Mouse (Mus musculus) limb, embryonic 14.5 days (tissue): ENCODE results near the gene Aamdc. TPM values are rescaled to one million over a fixed set of nuclear protein-coding genes. Genes with fewer than 3 reads are reported as not detected.
A peak's percentile ranks its signal among the peaks of the same experiment; 100 is the strongest.

Source experiments
- ATAC-seq: fragments of 200-750 bp; cut with Nextera tagmentation; 2 replicates; pipeline ENCODE4 v1.8.0; 2017; ENCODE audit warnings: low read depth, moderate number of reproducible peaks, moderate TSS enrichment; ENCODE audit not compliant: low FRiP score
- DNase-seq: peaks from one replicate; pipeline ENCODE4 v3.0.0-alpha.2; 2015; ENCODE audit warnings: low spot score
- H3K27ac ChIP-seq: fragments of 300-500 bp; sonication (generic); replicated peaks from 2 replicates; pipeline ENCODE4 v1.5.1; 2014; ENCODE audit warnings: low read depth, mild to moderate bottlenecking, low read length, moderate library complexity, mixed read lengths
- H3K27me3 ChIP-seq: fragments of 300-500 bp; sonication (generic); 2 replicates; pipeline ENCODE4 v1.6.1; 2014; ENCODE audit warnings: low read length, mixed read lengths; ENCODE audit not compliant: control insufficient read depth, insufficient read depth
- H3K36me3 ChIP-seq: fragments of 300-500 bp; sonication (generic); 2 replicates; pipeline ENCODE4 v1.6.1; 2014; ENCODE audit warnings: mild to moderate bottlenecking, low read length, moderate library complexity, mixed read lengths; ENCODE audit not compliant: control insufficient read depth, insufficient read depth
- H3K4me1 ChIP-seq: fragments of 300-500 bp; sonication (generic); 2 replicates; pipeline ENCODE4 v1.6.1; 2014; ENCODE audit warnings: antibody characterized with exemption, low read length, mixed read lengths; ENCODE audit not compliant: control insufficient read depth, insufficient read depth
- H3K4me2 ChIP-seq: fragments of 300-500 bp; sonication (generic); replicated peaks from 2 replicates; pipeline ENCODE4 v1.6.1; 2014; ENCODE audit warnings: low read depth, mild to moderate bottlenecking, low read length, moderate library complexity; ENCODE audit not compliant: severe bottlenecking
- H3K4me3 ChIP-seq: fragments of 300-500 bp; sonication (generic); replicated peaks from 2 replicates; pipeline ENCODE4 v1.5.1; 2014; ENCODE audit warnings: low read length
- H3K9ac ChIP-seq: fragments of 300-500 bp; sonication (generic); 2 replicates; pipeline ENCODE4 v1.6.1; 2014; ENCODE audit warnings: mild to moderate bottlenecking, low read depth, low read length, moderate library complexity; ENCODE audit not compliant: severe bottlenecking
- H3K9me3 ChIP-seq: fragments of 300-500 bp; sonication (generic); 2 replicates; pipeline ENCODE4 v1.6.1; 2016; ENCODE audit warnings: low read length; ENCODE audit not compliant: control insufficient read depth
- POLR2A ChIP-seq: fragments of 200-500 bp; IDR thresholded peaks from 2 replicates; pipeline ENCODE4 v1.8.0; 2012; ENCODE audit warnings: inconsistent platforms, mild to moderate bottlenecking, moderate library complexity, borderline replicate concordance; ENCODE audit not compliant: insufficient read depth, insufficient read length; ENCODE audit errors: extremely low read depth
- WGBS: fragments of 180-500 bp; shearing (Covaris S2); extraction: QIAGEN DNeasy Blood & Tissue Kit; methylation state at CpG from one replicate; pipeline ENCODE4 v1.1.7; 2014; 5-methylcytosine and 5-hydroxymethylcytosine counted together
- polyA plus RNA-seq, 2 experiments: library from polyadenylated mRNA; depleted of rRNA in 1 of 2; stranded (reverse) in 1 of 2; unstranded in 1 of 2; fragments of >200 nt; fragmentation: Nextera tagmentation in 1 of 2; extraction: Ambion mirVana in 1 of 2; gene quantifications; 2 replicates each; pipeline versions ENCODE4 v1.2.1 to v1.2.3; 2012 to 2014

The Aamdc gene
- polyA plus RNA-seq (2012; rRNA removed) (41.1 and 57.3 TPM in 2 replicates), polyA plus RNA-seq (2014; fragmentation: Nextera tagmentation; extraction: Ambion mirVana) (81.0 and 85.1 TPM in 2 replicates)

DNA sequence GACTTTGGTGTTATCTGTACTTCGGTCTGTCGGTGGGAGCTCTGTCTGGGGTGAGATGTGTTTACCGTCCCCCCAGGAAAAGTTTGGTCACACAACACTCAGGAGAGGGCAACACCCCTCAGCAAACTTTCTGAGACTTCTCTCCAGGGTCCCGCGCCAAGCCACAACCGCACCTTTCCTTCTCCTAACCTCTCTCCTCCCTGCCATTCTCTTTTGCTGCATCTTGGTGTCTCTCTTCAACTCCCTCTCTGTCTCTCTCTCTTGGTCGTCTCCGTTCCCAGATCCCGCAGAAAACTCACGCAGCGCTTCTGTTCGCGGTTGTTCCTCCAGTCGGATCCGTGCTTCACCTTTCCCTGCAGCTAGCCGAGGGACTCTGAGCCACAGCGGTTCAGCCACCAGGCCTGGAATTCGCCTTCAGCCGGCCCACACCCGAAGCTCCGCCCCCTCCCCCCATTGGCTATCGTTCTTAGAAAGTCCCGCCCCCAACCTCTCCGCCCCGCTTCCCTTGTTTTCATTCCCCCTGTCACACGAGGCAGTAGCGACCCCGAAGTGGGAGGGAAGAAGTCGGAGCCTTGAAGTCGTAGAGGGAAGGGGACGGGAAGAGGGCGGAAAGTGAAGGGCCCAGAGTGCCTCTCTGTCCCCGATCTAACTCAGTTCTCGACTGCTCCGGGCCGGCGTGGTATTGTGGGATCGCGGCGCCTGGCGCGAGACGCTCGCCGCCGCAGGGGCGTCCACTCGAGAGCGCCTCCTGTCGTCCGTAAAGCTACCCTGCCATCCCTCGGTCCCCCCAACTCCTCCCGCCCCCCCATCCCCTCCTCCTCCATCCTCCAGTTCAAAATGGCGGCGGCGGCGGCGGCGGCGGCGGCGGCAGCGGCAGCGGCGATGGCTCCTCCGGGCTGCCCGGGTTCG lies at the start of gene Aamdc, which contains the start of gene Rsf1:
Gene Aamdc, minus strand, starts transcription at position 431 of the 909 bp plus-strand sequence.
Gene Rsf1, plus strand, starts transcription at position 823 of the 909 bp plus-strand sequence.
- Histone ChIP-seq H3K9me3 (no peaks in the 10 kb centered on the region), H3K27ac (peak within 1 kb of the TSS; percentile 98), H3K4me3 (peak within 1 kb of the TSS; percentile 100), H3K4me1 (peaks cover 7% of the 10 kb centered on the region; the same call in 1 of the 2 replicates), H3K36me3 (peaks cover 8% of the 10 kb centered on the region), H3K9ac (peak within 1 kb of the TSS; percentile 99), H3K4me2 (peak within 1 kb of the TSS; percentile 76), H3K27me3 (no peaks in the 10 kb centered on the region)
- 4% methylated on average over 61 of the region's 68 CpGs for WGBS
- DNase-seq (peak; percentile 96), ATAC-seq (peak; percentile 96)
- peak; percentile 90; the same call in 1 of the 2 replicates for TF ChIP-seq POLR2A

DNA sequence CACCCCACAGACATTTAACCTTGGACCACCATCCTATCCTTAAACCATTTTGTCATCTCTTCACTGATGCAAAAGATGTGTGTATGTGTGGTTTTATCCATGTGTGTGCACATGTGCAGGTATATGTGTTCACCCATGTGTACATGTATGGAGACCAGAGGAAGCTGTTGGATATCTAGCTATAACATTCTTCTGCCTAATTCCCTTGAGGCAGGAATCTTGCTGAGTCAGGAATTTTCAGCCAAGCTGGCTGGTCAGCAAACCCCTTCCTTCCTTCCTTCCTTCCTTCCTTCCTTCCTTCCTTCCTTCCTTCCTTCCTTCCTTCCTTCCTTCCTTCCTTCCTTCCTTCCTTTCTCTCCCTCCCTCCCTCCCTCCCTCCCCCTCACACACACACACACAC lies 44.1 kb upstream of the Aamdc start:
- Histone ChIP-seq H3K4me3 (no peak overlapping the region), H3K27me3 (no peaks in the 10 kb centered on the region), H3K9ac (no peak overlapping the region), H3K27ac (no peak overlapping the region), H3K9me3 (no peaks in the 10 kb centered on the region), H3K4me1 (no peaks in the 10 kb centered on the region), H3K36me3 (peaks cover 5% of the 10 kb centered on the region; the same call in 1 of the 2 replicates), H3K4me2 (no peak overlapping the region)
- no peak for TF ChIP-seq POLR2A
- DNase-seq: no peak
- ATAC-seq: no peak

DNA sequence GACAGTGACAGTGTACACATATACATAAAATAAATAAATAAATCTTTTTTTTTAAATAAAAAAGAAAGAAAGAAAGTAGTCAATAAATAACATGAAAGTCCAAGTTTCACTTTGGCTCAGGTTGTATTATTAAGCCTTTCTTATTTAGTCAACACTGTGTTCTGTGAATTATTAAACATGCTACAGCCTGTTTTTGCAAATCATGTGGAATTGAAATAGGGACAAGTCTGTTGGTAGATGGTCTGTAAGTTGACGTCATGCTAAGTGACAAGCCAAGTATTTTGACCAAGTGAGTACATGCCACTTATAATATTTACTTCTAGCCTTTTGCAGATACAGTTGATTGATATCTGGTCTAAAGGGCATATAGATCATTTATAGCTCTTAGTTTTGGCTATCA lies 43.4 kb upstream of the Aamdc start:
- H3K36me3 ChIP-seq: peaks cover 8% of the 10 kb centered on the region
- no peak for ATAC-seq
- TF ChIP-seq POLR2A: no peak
- no peak overlapping the region for H3K4me3 ChIP-seq
- no peak overlapping the region for H3K4me2 ChIP-seq
- H3K9ac ChIP-seq: no peak overlapping the region
- H3K27me3 ChIP-seq: no peaks in the 10 kb centered on the region
- no peaks in the 10 kb centered on the region for H3K9me3 ChIP-seq
- H3K27ac ChIP-seq: no peak overlapping the region
- 90% methylated on average over 1 of the region's 1 CpGs for WGBS
- H3K4me1 ChIP-seq: no peaks in the 10 kb centered on the region
- no peak for DNase-seq

DNA sequence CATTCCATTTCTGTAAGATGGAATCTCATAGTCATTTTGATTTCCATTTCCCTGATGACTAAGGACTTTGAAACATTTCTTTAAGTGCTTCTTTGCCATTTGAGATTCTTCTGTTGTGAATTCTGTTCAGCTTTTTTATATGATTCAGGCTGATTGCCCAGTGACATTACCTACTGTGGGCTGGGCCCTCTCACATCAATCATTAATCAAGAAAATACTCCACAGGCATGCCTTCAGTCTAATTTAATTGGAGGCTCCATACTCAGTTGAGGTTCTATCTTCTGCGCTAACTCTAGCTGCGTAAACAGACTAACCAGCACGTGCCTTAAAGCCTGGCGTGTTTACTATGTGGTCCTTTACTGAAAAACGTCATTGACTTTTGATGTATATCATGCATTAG lies 42.0 kb upstream of the Aamdc start:
- H3K27ac ChIP-seq: no peak overlapping the region
- no peaks in the 10 kb centered on the region for H3K9me3 ChIP-seq
- no peak for DNase-seq
- no peak for ATAC-seq
- no peak overlapping the region for H3K4me2 ChIP-seq
- peaks cover 11% of the 10 kb centered on the region for H3K36me3 ChIP-seq
- H3K9ac ChIP-seq: no peak overlapping the region
- H3K27me3 ChIP-seq: no peaks in the 10 kb centered on the region
- TF ChIP-seq POLR2A: no peak
- WGBS: 94% methylated on average over 5 of the region's 5 CpGs
- H3K4me1 ChIP-seq: no peaks in the 10 kb centered on the region
- H3K4me3 ChIP-seq: no peak overlapping the region

DNA sequence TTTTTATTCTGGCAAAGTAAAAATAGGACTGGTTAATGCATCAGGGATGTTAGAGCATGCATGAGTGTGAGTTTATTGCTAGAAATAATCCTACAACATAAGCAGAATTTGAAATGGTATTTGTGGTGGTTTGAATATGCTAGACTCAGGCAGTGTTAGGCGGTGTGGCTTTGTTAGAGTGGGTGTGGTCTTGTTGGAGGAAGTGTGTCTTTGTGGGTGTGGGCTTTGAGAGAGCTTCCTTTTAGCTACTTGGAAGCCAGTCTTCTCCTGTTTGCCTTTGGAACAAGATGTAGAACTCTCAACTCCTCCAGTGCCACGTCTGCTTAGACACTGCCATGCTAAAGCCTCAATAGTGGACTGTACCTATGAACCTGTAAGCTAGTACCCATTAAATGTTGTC lies 19.3 kb upstream of the Aamdc start:
- no peak overlapping the region for H3K27ac ChIP-seq
- H3K27me3 ChIP-seq: no peaks in the 10 kb centered on the region
- ATAC-seq (no peak), DNase-seq (no peak)
- WGBS: 94% methylated on average over 2 of the region's 2 CpGs
- H3K36me3 ChIP-seq: no peaks in the 10 kb centered on the region
- H3K4me2 ChIP-seq: no peak overlapping the region
- no peak overlapping the region for H3K9ac ChIP-seq
- TF ChIP-seq POLR2A: no peak
- H3K4me3 ChIP-seq: no peak overlapping the region
- H3K9me3 ChIP-seq: no peaks in the 10 kb centered on the region
- H3K4me1 ChIP-seq: no peaks in the 10 kb centered on the region
